Mouse (Mus musculus): ENCODE results near the gene Dock6.

GRCm38 (mm10) chr9:21787654-21788053 is 64.8 kb downstream of the Dock6 start:
- no peak for TF ChIP-seq POLR2A (IDR thresholded peaks at IDR 0.05; ENCODE audit: low read depth, low read length)
- no peak for TF ChIP-seq CTCF (IDR thresholded peaks at IDR 0.05; ENCODE audit: extremely low read depth, insufficient read depth, insufficient read length, insufficient replicate concordance)
